Mouse (Mus musculus) stomach, embryonic 15.5 days (tissue): Measurements from ENCODE around the gene Slc45a2. TPM values are rescaled to one million over a fixed set of nuclear protein-coding genes. Genes with fewer than 3 reads are reported as not detected.

Source experiments
- ATAC-seq: fragments of 200-750 bp; cut with Nextera tagmentation; 2 replicates; pipeline ENCODE4 v1.8.0; 2017; ENCODE audit warnings: low read depth, moderate number of reproducible peaks, moderate TSS enrichment; ENCODE audit not compliant: insufficient read depth, low FRiP score
- H3K27ac ChIP-seq: fragments of 300-500 bp; sonication (generic); 2 replicates; pipeline ENCODE4 v1.5.1; 2015; ENCODE audit warnings: mild to moderate bottlenecking, inconsistent platforms
- H3K27me3 ChIP-seq: fragments of 300-500 bp; sonication (generic); replicated peaks from 2 replicates; pipeline ENCODE4 v1.6.1; 2015; ENCODE audit warnings: inconsistent platforms
- H3K36me3 ChIP-seq: fragments of 300-500 bp; sonication (generic); 2 replicates; pipeline ENCODE4 v1.6.1; 2015; ENCODE audit warnings: inconsistent platforms
- H3K4me1 ChIP-seq: fragments of 300-500 bp; sonication (generic); 2 replicates; pipeline ENCODE4 v1.6.1; 2015; ENCODE audit warnings: inconsistent platforms
- H3K4me2 ChIP-seq: fragments of 300-500 bp; sonication (generic); 2 replicates; pipeline ENCODE4 v1.6.1; 2015; ENCODE audit warnings: mild to moderate bottlenecking, inconsistent platforms
- H3K4me3 ChIP-seq: fragments of 300-500 bp; sonication (generic); replicated peaks from 2 replicates; pipeline ENCODE4 v1.5.1; 2015; ENCODE audit warnings: inconsistent platforms
- H3K9ac ChIP-seq: fragments of 300-500 bp; sonication (generic); 2 replicates; pipeline ENCODE4 v1.6.1; 2015; ENCODE audit warnings: inconsistent platforms
- H3K9me3 ChIP-seq: fragments of 300-500 bp; sonication (generic); 2 replicates; pipeline ENCODE4 v1.6.1; 2016; ENCODE audit warnings: inconsistent platforms
- WGBS: fragments of 180-500 bp; shearing (Covaris S2); methylation state at CpG from one replicate; pipeline ENCODE4 v1.1.7; 2015; 5-methylcytosine and 5-hydroxymethylcytosine counted together
- polyA plus RNA-seq: library from polyadenylated mRNA; unstranded; fragments of >200 nt; fragmentation: Nextera tagmentation; extraction: Ambion mirVana; gene quantifications from 2 replicates; pipeline ENCODE4 v1.2.1, GENCODE M21; 2015

The Slc45a2 gene
- polyA plus RNA-seq = 0.05 TPM in 1 of 2 replicates, not detected in the other

DNA sequence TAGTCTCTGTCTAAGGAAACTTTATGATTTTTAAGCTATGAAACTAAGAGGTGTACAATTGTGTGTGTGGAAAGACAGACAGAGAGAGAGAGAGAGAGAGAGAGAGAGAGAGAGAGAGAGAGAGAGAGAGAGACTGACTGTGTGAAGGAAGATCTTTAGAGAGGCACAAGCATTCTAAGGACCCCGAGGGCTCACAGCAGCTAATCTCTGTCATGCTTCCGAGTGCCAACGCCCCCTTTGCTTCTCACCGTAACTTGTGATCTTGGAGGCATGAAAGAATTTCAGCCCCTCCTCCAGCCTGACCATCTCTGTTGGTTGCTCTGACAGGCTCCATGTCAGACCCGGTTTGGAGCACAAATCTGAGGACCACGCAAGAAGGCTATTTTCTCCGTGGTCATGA lies at the start of gene Slc45a2:
Slc45a2 (plus strand) TSS at position 301 of the 400 bp plus-strand sequence.
- Histone ChIP-seq H3K27ac (no peak within 1 kb of the TSS), H3K4me1 (no peaks in the 10 kb centered on the region), H3K9me3 (no peaks in the 10 kb centered on the region), H3K4me3 (no peak within 1 kb of the TSS), H3K9ac (no peak within 1 kb of the TSS), H3K27me3 (no peaks in the 10 kb centered on the region), H3K4me2 (no peak within 1 kb of the TSS), H3K36me3 (no peaks in the 10 kb centered on the region)
- no peak for ATAC-seq
- WGBS = 57% methylated on average over 7 of the region's 7 CpGs

GRCm38 (mm10) chr15:10951951-10952759 lies 48.4 kb upstream of the Slc45a2 start, which contains the start of gene C1qtnf3:
Gene C1qtnf3 (plus strand): TSS chr15:10952332.
- no peak within 1 kb of the TSS for H3K9ac ChIP-seq
- no peak within 1 kb of the TSS for H3K4me3 ChIP-seq
- no peaks in the 10 kb centered on the region for H3K4me1 ChIP-seq
- H3K4me2 ChIP-seq = no peak within 1 kb of the TSS
- H3K27me3 ChIP-seq = no peaks in the 10 kb centered on the region
- 51% methylated on average over 23 of the region's 23 CpGs for WGBS
- no peaks in the 10 kb centered on the region for H3K36me3 ChIP-seq
- H3K27ac ChIP-seq = no peak within 1 kb of the TSS
- H3K9me3 ChIP-seq = no peaks in the 10 kb centered on the region
- ATAC-seq = no peak

DNA sequence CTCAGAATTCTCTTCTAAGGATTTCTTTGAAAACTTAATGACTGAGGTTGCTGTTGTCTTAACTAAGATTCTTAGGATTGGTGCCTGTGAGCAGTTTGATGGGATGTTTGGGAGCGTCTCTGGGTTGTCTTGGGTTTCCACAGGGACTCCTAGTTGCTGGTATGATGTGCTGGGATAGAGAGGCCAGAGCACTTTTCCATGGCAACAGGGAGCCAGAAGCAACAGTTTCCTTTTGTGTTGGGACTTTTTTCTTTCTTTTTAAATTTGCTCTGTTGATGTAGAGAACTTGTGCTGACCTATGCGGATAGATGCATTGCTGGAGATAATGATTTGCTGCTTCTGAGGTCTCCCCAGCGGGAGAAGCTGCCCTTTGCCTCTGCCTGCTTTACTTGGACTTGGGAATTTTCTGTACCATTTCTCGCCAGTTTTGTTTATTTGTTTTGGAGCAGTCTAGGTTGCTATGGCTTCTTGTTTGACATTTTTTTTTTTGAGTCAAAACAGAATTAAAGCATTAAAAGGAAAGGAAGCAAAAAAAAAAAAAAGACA lies 47.7 kb upstream of the Slc45a2 start:
- Histone ChIP-seq H3K4me1 (no peaks in the 10 kb centered on the region), H3K9ac (no peak overlapping the region), H3K27ac (no peak overlapping the region), H3K4me3 (no peak overlapping the region), H3K4me2 (no peak overlapping the region), H3K36me3 (no peaks in the 10 kb centered on the region), H3K27me3 (no peaks in the 10 kb centered on the region), H3K9me3 (no peaks in the 10 kb centered on the region)
- 48% methylated on average over 4 of the region's 4 CpGs for whole genome bisulfite sequencing
- no peak for ATAC-seq

- no peak overlapping the region for H3K27ac ChIP-seq
- no peaks in the 10 kb centered on the region for H3K4me1 ChIP-seq
- H3K9ac ChIP-seq = no peak overlapping the region
- ATAC-seq = no peak
- H3K4me3 ChIP-seq = no peak overlapping the region
- no peaks in the 10 kb centered on the region for H3K36me3 ChIP-seq
- no peak overlapping the region for H3K4me2 ChIP-seq
- WGBS = 87% methylated on average over 1 of the region's 1 CpGs
- H3K9me3 ChIP-seq = no peaks in the 10 kb centered on the region
- no peaks in the 10 kb centered on the region for H3K27me3 ChIP-seq
Measured at GRCm38 (mm10) chr15:10953465-10953864, 47.1 kb upstream of the Slc45a2 start.

GRCm38 (mm10) chr15:10954381-10955016 lies 46.0 kb upstream of the Slc45a2 start:
- WGBS = 83% methylated on average over 6 of the region's 6 CpGs
- Histone ChIP-seq H3K27ac (no peak overlapping the region), H3K27me3 (no peaks in the 10 kb centered on the region), H3K4me2 (no peak overlapping the region), H3K9me3 (no peaks in the 10 kb centered on the region), H3K4me1 (no peaks in the 10 kb centered on the region), H3K9ac (no peak overlapping the region), H3K4me3 (no peak overlapping the region), H3K36me3 (no peaks in the 10 kb centered on the region)
- no peak for ATAC-seq

- ATAC-seq = no peak
- WGBS = 54% methylated on average over 5 of the region's 5 CpGs
Measured at GRCm38 (mm10) chr15:10955156-10955555, 45.4 kb upstream of the Slc45a2 start.

DNA sequence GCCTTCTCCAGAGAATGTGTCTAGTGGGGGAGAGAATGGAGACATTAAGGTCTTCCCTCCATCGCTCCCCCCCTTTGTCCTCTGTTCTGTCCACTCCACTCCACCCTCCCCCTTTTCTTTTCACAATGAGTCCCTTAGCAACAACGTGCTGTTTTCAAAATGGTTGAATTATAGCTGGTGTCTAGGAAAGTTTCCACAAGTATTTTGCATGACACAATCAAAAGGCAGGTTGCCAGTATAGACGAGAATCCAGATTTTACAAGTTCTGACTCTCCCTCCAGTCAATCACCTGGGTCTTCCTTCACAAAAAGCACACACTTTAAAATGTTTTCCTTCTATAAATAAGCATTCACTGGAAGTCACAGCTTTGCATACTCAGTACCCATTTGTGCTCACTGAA lies 43.8 kb upstream of the Slc45a2 start:
- 63% methylated on average over 3 of the region's 3 CpGs for WGBS

More at GRCm38 (mm10) chr15:10955156-10955555, 45.4 kb upstream of the Slc45a2 start:
- Histone ChIP-seq H3K9me3 (no peaks in the 10 kb centered on the region), H3K27me3 (no peaks in the 10 kb centered on the region), H3K4me2 (no peak overlapping the region), H3K4me3 (no peak overlapping the region), H3K36me3 (no peaks in the 10 kb centered on the region), H3K27ac (no peak overlapping the region), H3K4me1 (no peaks in the 10 kb centered on the region), H3K9ac (no peak overlapping the region)

GRCm38 (mm10) chr15:10959277-10960026 lies 41.1 kb upstream of the Slc45a2 start:
- no peaks in the 10 kb centered on the region for H3K4me1 ChIP-seq
- WGBS = 78% methylated on average over 15 of the region's 15 CpGs
- no peaks in the 10 kb centered on the region for H3K36me3 ChIP-seq
- no peak overlapping the region for H3K9ac ChIP-seq
- H3K4me3 ChIP-seq = no peak overlapping the region
- no peak for ATAC-seq
- no peak overlapping the region for H3K27ac ChIP-seq
- H3K9me3 ChIP-seq = no peaks in the 10 kb centered on the region
- H3K27me3 ChIP-seq = no peaks in the 10 kb centered on the region
- no peak overlapping the region for H3K4me2 ChIP-seq

More for the DNA sequence above, 43.8 kb upstream of the Slc45a2 start:
- Histone ChIP-seq H3K9me3 (no peaks in the 10 kb centered on the region), H3K36me3 (no peaks in the 10 kb centered on the region), H3K4me1 (no peaks in the 10 kb centered on the region), H3K27me3 (no peaks in the 10 kb centered on the region), H3K9ac (no peak overlapping the region), H3K4me2 (no peak overlapping the region), H3K27ac (no peak overlapping the region), H3K4me3 (no peak overlapping the region)
- no peak for ATAC-seq

DNA sequence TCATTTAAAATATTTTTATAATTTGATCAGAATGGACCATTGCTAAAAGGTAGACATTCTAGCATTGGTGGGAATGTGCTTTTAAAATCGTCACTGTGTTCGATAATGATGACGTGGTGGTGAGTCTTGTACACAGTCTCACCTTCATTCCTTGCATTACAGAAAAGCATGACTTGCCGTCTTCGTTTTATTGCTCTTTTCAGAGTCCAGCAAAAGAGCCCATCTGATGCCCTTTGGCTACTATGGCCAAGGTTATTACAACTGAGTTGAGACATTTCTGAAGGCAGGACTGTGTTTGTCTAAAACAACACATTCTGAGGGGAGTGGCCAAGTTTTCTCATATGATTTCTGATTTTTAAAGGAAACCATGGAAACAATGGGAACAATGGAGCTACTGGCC lies 40.3 kb upstream of the Slc45a2 start:
- no peaks in the 10 kb centered on the region for H3K36me3 ChIP-seq
- ATAC-seq = no peak
- no peaks in the 10 kb centered on the region for H3K9me3 ChIP-seq
- no peak overlapping the region for H3K4me3 ChIP-seq
- no peak overlapping the region for H3K4me2 ChIP-seq
- WGBS = 92% methylated on average over 5 of the region's 5 CpGs
- no peak overlapping the region for H3K27ac ChIP-seq
- H3K9ac ChIP-seq = no peak overlapping the region
- H3K27me3 ChIP-seq = no peaks in the 10 kb centered on the region
- no peaks in the 10 kb centered on the region for H3K4me1 ChIP-seq

GRCm38 (mm10) chr15:10962601-10963000 lies 37.9 kb upstream of the Slc45a2 start:
- Histone ChIP-seq H3K4me2 (no peak overlapping the region), H3K4me1 (no peaks in the 10 kb centered on the region), H3K36me3 (no peaks in the 10 kb centered on the region), H3K27me3 (no peaks in the 10 kb centered on the region), H3K9me3 (no peaks in the 10 kb centered on the region), H3K4me3 (no peak overlapping the region), H3K9ac (no peak overlapping the region), H3K27ac (no peak overlapping the region)
- ATAC-seq = no peak
- 68% methylated on average over 2 of the region's 2 CpGs for WGBS

- Histone ChIP-seq H3K4me3 (no peak overlapping the region), H3K4me1 (no peaks in the 10 kb centered on the region), H3K27me3 (no peaks in the 10 kb centered on the region), H3K27ac (no peak overlapping the region), H3K9ac (no peak overlapping the region), H3K4me2 (no peak overlapping the region), H3K36me3 (no peaks in the 10 kb centered on the region), H3K9me3 (no peaks in the 10 kb centered on the region)
- ATAC-seq = no peak
- WGBS = 79% methylated on average over 3 of the region's 3 CpGs
Measured at GRCm38 (mm10) chr15:10969439-10969838, 31.1 kb upstream of the Slc45a2 start.
